Mouse (Mus musculus) layer of hippocampus, adult 18-20 months (tissue): ENCODE measurements at regions not wholly inside any gene's neighbourhood (a gene's known extent, or its start where the extent isn't known, plus 50 kb on each side); places are given as distances from the start of the nearest gene placed in this dataset.
"Not testable (repeated sequence)": the region's sequence is repeated elsewhere in the genome, so short reads cannot be mapped to it uniquely, and the experiment has no call there.

Experiments
- DNase-seq, 2 experiments: peaks; one replicate each; pipeline ENCODE4 v3.0.0; 2022; ENCODE audit warnings: low spot score in 2 of 2

DNA sequence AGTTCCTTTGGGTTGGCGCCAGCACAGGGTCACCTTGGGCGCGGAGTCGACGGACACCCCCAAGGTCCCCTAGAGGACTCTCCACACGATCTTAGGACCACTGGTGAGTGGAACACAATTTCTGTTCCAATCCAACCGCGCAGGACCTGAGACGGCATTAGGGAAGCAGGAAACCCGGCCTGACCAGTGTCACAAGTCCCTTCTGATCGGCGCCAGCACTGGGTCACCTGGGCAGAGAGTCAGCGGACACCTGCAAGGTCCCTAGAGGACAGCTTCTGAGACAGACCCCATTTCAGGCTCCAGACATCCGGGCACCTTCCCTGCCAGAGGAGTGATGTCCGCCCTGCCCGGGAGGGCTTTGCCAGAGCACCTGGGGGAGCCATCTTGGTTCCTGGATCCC, 74.2 kb upstream of the Cdh13 start:
- not testable (repeated sequence) for DNase-seq

DNA sequence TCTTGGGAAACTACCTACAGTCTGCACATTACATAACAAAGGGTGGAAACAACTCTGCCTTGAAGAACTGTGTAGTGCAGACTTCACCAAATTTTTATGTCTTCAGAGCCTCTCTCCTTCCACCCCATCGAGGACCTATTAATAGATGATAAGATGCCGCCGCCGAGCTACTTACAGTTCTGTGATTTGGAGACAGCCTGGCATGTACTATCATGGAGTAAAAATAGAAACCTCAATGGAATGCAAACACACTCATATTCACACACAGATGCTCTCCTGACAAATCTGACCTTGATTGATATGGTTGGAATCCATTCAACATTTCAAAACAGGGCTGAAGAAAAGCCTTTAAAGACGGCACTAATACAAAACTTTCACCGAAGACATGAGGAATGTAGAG, 92.7 kb upstream of the Cdh13 start:
- no peak for DNase-seq

DNA sequence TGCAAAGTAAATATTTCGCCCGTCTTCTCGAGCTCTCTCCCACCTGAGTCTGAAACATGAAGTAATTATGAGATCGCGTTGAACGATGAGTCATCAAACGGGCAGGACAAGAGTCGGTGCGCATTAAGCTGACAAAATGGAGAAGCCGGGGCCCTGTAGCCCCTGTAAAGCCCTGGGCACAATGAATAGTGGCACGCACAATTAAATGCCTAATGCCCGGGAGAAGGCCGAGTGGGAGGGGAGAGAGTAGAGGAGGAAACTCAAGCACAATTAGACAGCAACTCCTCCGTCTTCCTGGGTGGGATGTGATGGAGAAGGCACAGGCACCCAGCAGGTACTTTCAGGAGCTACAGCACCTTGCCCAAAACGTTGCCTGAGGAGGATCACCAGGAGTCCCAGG, 94.3 kb upstream of the Cdh13 start:
- DNase-seq = no peak

DNA sequence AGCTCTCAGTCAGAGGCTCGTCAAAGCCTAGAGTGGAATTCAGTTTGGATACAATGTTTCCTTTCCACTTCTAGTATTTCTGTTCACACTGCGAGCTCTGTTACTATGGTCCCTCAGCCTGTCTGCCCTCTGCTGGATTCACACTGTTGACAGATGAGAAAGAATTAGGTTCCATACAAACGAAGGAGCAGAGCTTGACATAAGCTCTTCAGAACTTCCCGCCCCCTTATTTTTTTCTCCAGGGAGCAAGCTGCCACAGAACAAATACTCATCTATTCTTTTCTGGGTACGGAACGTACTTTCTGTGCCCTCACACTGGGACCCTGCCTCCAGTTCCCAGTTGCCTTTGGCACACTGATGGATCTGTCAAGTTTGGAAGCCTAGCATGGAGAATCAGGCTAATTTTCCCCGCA, 114.5 kb upstream of the Cdh13 start:
- peak in 1 of 2 experiments; percentile 68 for DNase-seq

DNA sequence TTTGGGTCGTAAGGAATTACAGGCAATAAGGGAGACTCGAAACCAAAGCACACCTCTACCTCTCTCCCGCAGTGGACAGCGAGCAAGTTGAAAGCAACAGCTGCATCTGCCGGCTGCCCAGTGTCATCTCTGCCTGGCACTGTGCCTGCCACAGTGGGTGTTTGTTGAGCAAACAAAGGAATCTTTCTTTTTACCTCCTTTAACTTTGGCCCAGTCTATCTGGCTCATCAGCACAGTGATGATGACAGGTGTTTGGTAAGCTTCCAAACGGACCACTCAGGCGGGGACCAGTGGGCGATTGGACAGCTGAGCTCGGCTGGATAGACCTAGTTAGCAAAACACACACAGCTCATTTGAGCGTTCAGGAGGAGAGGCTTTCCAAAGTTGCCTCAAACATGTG, 121.4 kb upstream of the Cdh13 start:
- DNase-seq = peak in 1 of 2 experiments; percentile 28

DNA sequence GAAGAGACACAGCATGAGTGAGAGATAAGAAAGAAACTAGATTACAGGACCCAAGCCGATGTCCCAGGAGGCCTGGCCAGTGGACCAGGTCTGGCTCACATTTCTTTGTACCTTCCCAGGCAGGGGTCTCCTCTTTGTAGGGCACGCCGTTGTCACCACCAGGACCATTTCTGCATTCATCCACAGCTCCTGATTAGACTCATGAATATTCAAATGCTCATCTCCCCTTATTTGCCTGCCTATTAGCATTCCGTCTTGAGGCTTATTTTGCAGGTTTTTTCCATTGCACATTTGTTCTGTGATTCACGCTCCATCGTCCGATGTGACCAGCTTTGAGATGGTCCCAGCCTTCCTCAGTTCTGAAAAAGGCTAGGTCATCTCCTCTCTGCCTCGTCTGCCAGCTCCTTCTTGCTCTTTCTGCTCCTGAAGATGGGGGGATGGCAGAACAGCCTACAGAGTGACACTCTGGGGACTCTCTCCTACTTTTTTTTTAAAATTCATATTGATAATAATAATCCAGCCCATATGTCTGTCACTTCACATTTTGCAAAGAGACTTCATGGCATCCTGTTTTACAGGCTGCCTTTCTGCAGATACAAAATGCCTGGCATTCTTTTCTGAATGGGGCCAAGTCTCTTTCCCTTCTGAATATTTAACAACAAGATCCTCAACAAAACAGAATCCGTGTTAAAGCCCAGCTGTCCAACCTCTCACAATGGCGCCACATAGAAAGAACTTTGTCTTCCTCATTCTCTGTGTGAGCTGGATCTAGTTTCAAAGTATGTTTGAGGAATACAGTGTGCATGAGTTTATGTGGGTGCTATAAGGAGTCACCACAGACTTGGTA, 136.0 kb upstream of the Cdh13 start:
- DNase-seq = peak; percentile 12 to 46

DNA sequence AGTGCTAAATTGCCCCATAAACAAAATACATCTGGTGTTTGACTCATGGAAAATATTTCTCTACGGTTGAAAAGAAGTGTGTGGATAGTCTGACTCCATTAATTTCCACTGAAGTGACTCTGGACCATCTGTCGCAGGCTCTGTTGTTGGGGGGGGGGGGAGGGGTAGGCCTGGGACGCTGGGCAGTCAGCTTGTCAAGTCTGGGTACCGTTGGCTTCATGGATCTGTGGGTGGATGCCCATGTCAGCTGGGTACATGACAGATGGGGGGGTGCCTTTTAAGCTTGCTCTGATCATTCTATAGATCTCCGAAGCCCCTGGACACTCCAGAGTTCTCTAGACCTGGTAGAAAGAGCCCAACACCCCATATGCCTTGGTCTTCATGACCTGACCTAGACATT, 139.0 kb upstream of the Cdh13 start:
- DNase-seq = no peak

DNA sequence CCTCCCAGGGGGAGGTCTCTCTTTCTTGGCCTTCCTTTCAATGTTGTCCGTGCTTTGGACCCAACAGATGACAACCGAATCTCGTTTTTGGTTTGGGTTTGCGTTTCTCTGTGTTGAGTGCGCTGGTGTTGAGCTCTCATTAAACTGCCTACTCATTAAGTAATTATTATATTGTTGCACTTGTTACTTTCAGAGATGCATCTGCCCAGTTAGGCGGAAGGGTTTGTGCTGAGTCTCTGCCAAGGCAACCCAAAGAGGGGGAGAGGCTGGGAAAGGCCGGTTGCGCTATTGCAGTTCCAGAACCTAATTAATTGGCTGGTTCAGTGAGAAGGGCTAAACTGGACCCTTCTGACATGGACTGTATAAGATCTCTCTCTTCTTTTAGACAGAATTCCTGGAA, 141.2 kb upstream of the Cdh13 start:
- no peak for DNase-seq

DNA sequence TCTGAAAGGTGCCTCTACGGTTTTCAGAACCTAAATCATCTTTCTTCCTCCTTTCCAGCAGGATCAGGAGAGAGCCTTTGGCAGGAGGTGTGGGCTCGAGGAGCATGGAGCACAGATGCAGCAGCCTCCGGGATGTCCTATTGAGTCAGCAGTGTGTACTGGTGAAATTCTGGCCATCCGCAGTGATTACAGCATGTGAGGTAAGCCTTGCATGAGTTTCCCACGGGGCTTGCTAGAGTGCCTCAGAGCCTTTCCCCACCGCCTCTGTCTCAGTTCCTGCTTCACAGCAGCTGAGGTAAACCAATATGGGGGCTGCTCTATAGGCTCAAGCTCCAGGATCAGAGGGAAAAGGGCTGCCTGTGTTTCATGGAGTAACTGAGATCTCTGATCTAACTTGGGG, 143.6 kb upstream of the Cdh13 start:
- no peak for DNase-seq

DNA sequence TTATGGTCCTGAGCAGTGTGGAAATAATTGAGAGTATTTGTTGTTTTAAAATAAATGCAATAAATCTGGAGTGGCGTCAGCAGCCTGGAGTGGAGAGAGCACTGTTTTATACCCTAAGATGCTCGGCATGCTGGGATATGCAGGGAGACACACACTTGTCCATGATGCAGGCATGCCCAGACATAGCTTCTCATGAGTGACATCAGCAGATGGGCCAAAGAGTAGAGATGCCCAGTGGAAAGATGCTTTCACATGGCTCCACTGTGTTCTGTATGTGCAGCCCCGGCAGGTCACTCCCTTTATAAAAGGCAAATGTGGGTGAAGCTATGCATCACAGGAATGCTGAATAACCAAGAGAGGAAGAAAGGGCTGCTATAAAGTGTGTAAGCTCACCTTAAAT, 145.7 kb upstream of the Cdh13 start:
- DNase-seq = no peak

DNA sequence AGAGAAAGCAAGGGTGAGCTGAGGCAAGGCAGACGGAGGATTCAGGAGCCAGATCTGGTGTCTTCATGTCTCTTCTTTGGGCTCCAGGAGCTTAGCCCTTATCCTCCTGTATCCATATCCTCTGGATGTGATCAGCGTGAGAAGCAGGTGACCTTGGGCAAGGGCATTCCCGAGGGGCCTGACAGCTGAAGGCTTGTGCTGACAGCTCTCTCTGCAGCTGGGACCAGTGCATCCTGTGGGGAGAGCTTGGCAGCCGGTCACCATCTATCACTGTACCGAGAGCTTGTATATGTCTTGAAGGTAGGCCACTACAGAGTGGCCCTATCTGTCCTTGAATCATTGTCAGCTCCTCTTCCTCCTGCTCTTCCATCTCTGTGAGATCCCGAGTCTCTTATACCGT, 158.5 kb upstream of the Cdh13 start:
- DNase-seq = no peak

DNA sequence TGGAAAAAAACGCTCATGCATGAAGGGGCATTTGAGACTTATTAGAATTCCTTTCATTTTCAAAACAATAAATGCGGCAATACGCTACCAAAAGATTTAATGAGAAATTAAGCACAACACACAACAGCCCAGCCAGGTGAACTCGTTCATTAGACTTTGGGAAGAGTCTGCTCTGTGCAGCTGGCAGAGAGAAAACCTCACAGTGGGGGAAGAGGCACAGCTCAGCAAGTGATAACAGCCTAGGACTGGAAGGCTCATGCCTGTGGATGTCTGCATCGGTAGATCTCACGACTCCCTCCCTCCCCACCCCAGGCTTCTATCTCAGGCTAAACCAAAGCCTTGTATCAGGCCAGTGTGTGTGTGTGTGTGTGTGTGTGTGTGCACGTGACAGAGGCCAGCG, 169.3 kb upstream of the Cdh13 start:
- DNase-seq = no peak

DNA sequence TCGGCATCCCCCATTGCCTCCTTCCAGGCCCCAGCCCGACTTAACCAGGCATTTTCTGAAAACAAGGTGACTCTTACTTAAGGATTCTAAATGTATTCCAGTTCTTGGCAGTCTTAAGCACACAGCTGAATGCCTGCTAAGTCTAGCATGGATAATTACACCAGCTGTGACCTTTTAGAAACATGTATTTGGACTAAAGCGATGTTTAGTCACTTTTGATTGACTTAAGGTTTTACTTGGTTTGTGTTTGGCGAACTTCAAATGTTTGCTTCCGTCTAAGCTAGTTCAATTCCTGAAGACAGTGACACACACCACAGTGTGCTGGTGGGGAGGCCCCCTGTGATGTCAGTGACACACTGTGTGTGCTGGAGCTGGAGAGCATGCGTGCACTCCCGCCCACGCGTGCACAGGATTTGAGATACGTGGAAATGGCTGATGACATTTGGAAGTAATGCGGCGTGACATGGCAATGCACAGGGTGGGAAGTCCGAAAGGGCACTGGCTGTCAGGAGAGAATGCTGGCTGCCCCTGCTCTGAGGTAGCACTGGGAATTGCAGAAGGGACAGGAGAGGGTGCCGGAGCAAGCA, 179.0 kb upstream of the Cdh13 start:
- peak in 1 of 2 experiments; percentile 14 for DNase-seq

DNA sequence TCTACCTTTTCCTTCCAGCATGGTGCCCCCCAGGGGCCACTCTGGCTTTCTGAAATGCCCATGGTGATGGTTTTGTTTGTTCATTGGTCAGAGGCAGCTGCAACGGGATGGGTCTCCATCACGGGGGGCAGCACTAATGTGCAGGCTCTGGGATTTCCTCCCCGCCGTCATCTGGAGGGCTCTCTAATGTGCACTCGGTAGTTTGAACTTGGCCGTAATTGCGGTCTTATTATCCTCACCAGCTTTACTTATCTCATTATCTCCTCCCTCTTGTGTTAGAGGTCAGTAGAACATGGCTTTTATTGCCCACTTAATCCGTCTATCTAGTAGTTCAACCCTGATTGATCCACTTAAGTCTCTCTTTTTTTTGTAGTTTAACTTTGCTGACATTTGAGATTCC, 182.2 kb upstream of the Cdh13 start:
- DNase-seq = no peak

DNA sequence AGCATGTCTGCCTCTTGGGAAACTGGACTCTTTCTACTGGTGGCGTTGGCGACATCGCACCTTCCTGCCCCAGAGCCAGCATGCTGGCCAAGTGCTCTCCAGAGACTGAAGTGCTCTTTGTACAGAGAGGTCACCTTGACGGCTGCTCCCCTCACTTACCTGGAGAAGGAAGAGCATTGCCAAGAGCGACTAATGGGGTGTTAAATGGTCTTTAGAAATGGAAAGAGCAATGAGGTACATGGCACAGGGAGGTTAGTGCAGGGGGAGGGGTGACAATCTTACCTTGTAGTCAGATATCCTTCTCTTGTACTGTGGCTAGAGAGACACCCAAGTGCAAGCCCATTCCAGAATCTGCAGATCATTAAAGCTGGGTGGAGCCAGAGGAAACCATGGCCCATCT, 220.8 kb upstream of the Cdh13 start:
- DNase-seq = no peak

DNA sequence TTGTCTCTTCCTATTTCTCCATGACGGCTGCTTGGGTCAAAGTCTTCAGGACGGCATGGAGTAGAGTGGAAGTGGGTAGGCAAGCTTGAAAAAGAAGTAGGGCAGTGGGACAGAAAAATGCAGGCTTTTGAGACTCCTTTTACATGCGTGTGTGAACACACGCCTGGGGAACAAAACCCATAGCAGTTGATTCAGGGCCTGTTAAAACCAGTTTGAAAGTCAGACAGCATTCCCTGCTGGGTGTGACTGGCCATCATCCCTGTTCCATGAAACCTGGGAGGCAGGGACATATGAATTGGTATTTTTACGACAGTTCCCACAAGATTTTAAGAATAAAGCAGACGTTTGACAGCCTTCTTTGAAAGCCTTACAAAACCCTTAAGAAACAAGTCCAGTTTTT, 226.8 kb upstream of the Cdh13 start:
- DNase-seq = no peak

DNA sequence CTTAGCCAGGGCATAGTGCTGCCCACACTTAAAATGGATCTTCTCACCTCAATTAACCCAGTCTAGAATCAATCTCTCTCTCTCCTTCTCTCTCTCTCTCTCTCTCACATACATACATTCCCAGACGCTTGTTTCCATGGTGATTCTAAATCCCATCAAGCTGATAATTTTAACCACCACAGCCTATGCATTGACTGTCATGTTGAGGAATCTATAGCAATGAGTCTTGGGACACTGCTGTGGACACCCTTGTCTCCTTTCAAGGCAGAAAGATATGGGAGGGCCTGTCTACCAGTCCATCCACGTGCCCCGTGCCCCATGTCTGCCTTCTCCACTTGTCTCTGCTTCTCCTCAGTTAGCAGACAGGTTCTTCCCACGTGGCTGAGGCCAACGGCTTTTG, 228.0 kb upstream of the Cdh13 start:
- no peak for DNase-seq

DNA sequence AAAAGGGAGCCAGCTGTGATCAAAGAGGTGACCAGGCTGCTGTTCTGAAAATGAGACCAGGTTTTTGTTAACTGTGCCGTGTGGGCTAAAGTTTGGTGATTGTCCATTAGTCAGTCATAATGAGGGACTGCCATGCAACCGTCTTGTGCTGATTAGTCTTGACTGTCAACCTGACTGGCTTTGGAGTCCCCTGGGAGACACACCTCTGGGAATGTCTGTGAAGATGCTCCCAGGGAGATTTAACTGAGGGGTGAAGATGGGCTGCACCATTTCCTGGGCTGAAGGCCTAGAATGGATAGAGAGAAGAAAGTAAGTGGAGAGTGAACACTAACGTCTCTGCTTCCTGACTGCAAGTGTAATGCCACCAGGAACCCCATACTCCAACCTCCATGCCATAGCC, 233.1 kb upstream of the Cdh13 start:
- no peak for DNase-seq

DNA sequence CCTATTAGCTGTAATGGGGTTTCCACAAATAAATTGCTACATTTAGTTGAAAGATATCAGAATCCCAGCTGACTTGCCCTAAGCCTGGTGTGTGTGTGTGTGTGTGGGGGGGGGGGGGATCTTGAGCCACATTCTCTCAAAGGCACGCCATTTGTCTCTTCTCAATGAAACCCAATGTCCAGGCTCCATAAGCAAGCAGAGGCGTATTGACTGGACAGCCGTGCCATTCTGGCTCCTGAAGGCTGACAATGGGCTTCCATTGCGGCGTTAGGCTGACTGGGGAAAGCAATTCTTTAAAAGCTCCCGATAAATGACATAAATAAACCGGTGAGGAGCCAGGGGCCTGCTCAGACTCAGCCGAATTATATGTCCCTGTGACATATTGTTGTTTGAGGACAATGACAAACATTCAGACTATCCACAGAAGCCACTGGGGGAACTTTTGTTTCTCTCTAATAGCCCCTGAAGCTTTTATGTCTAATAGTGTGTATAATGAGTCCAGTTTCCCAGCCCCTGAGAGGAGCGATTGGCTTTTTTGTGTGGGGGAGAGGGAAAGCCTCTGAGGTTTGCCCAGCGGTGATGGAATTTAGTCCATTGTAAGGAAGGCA, 240.6 kb upstream of the Mphosph6 start:
- DNase-seq = no peak

DNA sequence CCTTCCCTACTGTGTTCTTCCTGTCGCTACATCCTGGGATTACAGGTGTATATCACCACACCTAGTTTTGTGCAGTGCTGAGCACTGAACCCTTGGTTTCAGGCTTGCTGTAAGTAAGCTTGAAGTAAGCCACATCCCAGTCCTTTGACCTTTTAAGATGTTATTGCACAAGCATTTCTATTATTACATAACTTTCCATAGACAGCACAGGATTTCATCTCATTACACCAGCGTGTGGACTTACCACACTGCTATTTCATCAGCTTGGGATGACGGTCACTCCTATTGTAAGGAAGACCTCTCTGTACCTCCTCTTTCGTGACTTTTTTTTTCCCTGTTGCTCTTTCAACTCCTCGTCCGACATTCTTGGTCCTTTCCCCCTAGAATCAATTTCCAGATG, 239.5 kb upstream of the Mphosph6 start:
- DNase-seq = no peak

DNA sequence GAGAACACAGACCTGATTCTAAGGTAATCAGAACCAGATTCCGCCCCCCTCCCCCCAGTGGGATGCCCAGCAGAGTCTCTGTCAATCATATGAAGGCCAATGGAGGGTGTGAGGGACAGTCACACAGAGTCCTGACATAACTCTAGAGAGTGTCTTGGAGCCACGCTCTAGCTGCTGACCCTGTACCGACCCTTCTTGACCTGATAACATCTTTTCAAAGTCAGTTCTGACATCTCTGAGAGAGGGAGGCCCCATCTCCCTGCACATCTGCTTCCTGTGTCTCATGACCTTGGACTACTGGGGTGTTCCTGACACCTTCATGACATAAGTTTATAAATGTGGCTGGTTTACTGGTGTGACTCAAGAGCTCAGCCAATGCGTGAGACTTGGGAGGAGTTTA, 236.1 kb upstream of the Mphosph6 start:
- DNase-seq = no peak

DNA sequence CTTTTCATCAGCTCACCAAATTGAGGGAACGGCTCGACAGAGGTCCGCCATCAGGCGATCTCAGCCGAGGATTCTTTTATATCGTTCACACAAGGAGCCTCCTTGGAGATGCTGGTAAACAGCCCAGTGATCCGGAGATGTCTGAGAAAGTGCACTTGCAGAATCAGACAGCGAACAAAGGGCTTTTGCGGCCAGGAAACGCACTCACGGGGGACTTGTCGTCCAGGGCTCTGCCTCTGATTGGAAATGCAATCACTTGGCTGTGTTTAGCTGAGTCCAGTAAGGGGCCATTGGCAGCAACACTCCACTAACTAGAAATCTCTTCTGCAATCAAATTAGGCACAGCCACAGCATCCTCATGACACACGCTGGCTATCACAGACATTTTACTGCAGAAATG, 232.3 kb upstream of the Mphosph6 start:
- peak in 1 of 2 experiments; percentile 13 for DNase-seq

DNA sequence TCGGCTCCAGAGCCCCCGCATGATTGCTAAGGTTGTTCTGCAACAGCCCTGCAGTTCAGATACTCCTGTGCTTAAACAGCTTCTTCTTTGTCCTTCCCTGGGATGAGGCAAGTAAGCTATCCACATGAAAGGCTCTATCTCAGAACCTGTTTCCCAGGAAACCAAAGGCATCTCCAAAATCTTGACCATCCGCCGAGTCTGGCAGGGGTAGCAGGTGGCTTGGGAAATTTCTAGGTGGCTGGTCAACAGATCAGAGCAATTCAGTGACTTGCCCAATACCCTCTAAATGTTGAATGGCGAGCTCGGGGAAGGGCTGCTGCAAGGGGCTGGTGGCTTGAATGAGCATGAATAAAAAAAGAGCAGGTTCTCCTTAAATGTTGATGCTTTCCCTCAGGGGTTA, 229.7 kb upstream of the Mphosph6 start:
- no peak for DNase-seq
